Mouse (Mus musculus) layer of hippocampus, adult 2 months (tissue): ENCODE results near the gene Msi2. TPM values are rescaled to one million over a fixed set of nuclear protein-coding genes. Genes with fewer than 3 reads are reported as not detected.

ENCODE experiments used
- DNase-seq, 2 experiments: peaks; one replicate each; pipeline ENCODE4 v3.0.0; 2022; ENCODE audit warnings: low spot score in 2 of 2
- H3K27ac ChIP-seq: fragments of 200-600 bp; 2 replicates; pipeline ENCODE4 v1.8.1; 2022
- H3K4me3 ChIP-seq: fragments of 200-600 bp; 2 replicates; pipeline ENCODE4 v1.8.1; 2022; ENCODE audit warnings: mild to moderate bottlenecking
- CTCF ChIP-seq: fragments of 200-600 bp; conservative IDR thresholded peaks from 2 replicates; pipeline ENCODE4 v1.8.1; 2022; ENCODE audit warnings: antibody characterized with exemption, mild to moderate bottlenecking, moderate library complexity
- total RNA-seq, 2 experiments: library from RNA; stranded (reverse); gene quantifications; 2 replicates each; pipeline ENCODE4 v1.2.3; 2021

Gene Msi2
- total RNA-seq, 2 experiments from 2014 or later = 103 to 114 TPM

DNA sequence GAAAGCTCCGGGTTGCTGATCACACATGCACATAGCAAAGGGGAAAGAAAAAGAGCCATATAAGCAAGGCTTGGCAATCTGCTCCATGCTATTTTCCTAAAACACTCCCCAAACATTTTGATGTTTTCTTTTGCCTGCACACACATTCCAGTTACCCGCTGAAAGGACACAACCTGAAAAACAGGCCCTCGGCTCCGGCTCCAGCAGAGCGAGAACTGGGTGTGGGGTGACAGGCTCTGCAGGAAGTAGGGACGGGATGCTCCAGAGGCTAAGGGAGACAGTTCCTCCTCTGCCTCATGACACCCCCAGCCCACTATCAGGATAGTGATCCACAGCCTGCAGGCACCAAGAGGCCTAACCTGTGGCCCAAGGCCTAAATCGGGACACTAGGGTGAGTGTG lies 32.3 kb downstream of the Msi2 start:
- 0 out of 2 replicates have a peak overlapping the region, but pooled peaks have one; percentile 36 for H3K27ac ChIP-seq
- H3K4me3 ChIP-seq = no peak overlapping the region
- no peak for TF ChIP-seq CTCF
- DNase-seq = no peak

DNA sequence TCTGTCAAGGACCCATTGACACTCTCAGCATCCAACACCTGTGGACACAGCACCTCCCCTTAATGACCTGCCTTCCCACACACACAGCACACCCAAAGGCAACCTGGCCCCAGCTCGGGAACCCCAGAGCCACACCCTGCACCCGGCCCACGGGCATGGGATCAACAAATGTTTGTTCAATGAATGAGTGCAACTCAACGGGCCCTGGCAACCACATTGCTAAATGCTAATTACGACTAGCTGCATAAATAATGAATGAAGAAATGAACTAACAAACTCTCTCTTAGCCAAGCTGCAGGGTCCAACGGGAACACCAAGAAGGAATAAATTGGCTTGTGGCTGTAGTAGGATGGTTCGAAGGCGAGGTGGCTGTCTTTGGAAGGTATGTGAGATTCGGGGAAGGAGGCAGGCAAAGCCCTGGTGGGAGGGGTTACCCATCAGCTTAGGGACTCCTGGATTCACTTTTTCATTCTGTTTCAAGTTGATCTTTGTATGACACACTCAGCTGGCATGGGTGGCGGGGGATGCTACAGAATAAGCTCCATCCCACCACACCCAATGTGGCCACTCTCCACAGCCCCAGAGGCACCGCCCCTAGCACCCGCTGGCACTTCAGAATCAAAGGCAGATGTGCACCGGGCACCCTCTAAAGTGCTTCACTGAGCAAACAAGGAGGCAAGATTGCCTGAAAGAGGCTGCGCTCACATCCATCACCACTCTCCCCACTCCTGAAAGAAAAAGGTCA lies 35.1 kb downstream of the Msi2 start:
- peak in 1 of 2 experiments; percentile 31 for DNase-seq
- Histone ChIP-seq H3K4me3 (no peak overlapping the region), H3K27ac (peak overlapping the region; percentile 64; the same call in 1 of the 2 replicates)
- no peak for TF ChIP-seq CTCF

DNA sequence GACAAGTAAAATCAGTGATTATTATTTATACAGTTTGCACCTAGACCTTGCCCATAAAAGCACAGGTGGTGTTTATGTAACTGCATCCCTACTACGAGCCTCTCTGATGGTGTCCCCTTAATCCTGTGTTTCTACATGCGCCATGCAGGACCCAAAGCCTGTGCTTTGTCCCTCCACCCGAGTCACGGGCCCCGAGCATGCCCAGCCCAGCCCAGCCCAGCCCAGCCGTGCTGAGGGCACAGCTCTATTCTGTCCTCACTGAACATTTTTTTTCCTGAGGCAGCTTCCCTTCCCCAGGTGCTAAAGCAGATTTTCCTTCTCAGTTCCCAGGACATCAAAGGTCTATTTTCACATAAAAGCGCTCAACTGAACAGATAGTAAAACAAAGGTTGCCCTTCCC lies 41.0 kb downstream of the Msi2 start:
- Histone ChIP-seq H3K27ac (no peak overlapping the region), H3K4me3 (no peak overlapping the region)
- DNase-seq = no peak
- no peak for TF ChIP-seq CTCF

DNA sequence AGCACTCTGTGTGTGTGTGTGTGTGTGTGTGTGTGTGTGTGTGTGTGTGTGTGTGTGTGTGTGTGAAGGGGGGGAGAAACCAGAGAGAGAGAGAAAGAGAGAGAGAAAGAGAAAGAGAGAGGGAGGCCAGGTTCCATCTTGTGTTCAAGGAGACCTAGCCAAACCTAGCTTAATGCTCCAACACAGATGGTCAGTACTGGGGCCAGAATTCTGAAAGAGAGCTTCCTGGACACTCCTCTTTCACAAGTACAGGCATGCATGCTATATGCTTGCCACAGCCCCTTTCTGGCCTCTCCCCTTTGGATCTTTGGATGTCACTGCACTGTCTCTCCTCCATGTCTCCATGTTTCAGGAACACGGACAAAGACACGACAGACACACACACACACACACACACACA lies 41.7 kb downstream of the Msi2 start:
- Histone ChIP-seq H3K27ac (no peak overlapping the region), H3K4me3 (no peak overlapping the region)
- TF ChIP-seq CTCF = no peak
- no peak for DNase-seq

DNA sequence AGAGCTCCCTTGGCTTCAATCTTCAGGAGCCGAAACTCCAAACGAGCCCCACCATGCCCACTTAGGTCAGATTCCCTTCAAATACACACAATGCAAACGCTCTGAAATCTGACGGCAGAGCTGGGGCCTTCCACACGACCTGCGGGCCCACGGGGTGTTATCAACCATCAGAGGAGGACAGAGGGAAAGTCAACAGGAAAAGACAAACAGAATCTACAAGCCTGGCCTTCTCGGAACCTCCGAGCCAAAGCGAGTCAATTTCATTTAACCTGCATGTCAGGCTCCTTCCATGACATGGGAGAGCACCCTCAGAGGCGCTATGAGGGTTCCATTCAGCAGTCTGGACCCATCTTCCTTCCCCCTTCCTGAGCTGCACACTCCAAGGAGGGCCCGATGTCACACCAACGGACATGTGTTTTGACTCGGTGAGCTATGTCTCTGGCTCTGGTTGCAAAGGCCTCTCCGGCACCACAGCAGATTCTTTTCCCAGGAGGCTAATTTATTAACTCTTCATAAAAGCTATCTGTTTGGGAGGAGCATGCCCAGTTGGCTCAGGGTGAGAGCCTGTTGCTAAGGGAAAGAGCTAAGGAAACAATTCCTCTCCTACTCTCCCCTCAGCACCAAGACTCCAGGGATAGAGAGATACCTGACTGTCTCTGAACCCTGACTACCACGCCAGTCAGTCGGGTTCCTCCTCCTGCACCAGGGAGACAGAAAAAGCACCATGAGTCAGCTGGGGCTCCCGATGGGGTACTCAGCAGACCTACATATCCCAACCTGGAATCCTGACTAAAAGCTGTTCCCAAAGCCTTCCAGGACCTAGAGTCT lies 42.6 kb downstream of the Msi2 start:
- DNase-seq = no peak
- Histone ChIP-seq H3K4me3 (no peak overlapping the region), H3K27ac (peak overlapping the region; percentile 36; the same call in 1 of the 2 replicates)
- TF ChIP-seq CTCF = no peak

DNA sequence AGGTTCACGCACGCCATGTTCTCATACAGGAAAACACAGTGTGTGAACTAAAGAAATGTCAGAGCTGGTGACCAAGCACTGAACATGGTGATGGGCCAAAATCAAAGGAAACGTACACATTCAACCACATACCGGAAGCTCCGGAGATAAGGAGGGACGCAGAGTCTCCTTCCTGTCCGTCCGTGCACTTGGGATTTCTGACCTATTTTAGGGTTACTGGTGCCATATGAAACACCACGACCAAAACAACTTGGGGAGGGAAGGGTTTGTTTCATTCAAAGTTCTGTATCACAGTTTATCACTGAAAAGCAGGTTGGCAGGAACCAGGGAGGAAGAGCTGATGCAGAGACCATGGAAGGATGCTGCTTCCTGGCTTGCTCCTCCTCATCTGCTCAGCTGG lies 44.2 kb downstream of the Msi2 start:
- TF ChIP-seq CTCF = no peak

DNA sequence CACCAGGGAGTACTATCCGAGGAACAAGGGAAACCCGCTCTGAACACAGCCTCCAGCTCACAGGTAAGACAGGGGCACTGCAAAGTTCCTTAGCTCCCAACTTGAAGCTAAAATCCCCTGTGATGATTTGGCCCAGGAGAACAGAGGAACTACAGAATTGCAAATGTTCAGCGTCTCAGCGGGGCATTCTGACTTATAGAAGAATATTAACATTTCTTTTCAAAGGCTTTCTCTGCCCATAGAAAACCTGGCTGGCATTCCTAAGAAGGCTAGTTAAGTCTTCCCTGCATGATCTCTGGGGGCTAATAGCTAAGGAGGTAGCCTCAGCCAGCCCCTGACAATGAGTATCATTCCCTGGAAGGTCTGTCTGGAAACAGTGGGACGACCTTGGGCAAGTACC lies 47.4 kb downstream of the Msi2 start:
- H3K4me3 ChIP-seq = no peak overlapping the region
- DNase-seq = no peak
- 0 out of 2 replicates have a peak overlapping the region, but pooled peaks have one; percentile 14 for H3K27ac ChIP-seq
- no peak for TF ChIP-seq CTCF

More for the DNA sequence above, 44.2 kb downstream of the Msi2 start:
- no peak overlapping the region for H3K4me3 ChIP-seq
- no peak for DNase-seq
- no peak overlapping the region for H3K27ac ChIP-seq

DNA sequence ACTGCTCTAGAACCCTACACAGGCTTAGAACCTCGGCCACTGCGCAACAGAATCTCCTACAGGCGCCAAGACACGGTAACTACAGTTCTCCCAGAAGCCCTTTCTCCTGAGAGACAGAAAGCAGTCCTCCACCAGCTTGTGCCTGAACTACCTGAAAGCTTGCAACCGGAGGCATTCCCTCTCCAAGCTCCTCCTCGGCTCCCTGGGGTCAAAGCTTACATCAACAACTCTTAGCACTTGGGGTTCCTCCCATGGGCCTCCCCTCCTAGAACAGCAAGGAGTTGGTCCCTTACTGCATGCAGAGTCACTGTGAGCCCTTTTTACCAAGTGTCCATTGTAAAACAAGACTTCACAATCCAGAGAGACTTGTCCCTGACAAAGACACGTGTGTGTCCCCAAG lies 49.2 kb downstream of the Msi2 start:
- no peak for TF ChIP-seq CTCF
- no peak for DNase-seq
- Histone ChIP-seq H3K27ac (no peak overlapping the region), H3K4me3 (no peak overlapping the region)

DNA sequence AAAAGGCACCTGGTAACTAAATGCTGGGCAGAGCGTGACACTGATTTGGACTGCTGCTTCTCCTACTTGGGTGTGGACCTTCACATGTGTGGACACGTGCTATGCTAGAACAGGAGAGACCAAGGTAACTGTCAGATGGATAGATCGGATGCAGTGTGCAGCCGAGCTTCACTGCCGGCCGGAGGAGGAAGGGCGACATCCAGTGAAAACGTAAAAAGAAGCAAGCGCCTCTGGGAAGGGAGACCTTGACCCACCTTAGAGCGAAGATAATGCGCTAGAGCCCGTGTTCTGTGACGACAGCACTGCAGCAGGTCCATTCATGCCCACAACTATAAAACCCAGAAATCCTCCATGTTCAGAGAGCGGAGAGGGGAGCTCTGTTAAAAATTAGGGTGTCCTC lies 50.0 kb downstream of the Msi2 start:
- Histone ChIP-seq H3K4me3 (no peak overlapping the region), H3K27ac (no peak overlapping the region)
- no peak for TF ChIP-seq CTCF
- no peak for DNase-seq

DNA sequence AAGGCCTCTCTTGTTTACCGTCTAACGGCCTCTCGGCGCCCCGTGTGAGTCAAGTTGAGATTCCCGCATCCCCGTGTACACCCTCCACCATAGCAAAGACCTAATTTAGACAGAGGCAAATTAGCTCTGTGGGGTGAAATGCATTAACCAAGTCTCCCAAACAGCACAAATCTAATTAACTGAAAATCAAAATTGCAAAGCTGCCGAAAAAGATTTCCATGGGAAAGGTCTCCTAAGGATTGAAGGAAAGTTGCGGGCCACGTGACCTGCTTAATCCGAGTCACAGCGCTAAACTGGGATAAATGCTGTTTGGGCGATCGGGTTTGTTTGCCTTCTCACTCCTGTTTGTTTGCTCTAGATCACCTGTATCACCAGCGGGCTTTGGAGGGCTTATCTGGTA lies 52.5 kb downstream of the Msi2 start:
- DNase-seq = no peak
- Histone ChIP-seq H3K27ac (no peak overlapping the region), H3K4me3 (no peak overlapping the region)
- TF ChIP-seq CTCF = no peak

DNA sequence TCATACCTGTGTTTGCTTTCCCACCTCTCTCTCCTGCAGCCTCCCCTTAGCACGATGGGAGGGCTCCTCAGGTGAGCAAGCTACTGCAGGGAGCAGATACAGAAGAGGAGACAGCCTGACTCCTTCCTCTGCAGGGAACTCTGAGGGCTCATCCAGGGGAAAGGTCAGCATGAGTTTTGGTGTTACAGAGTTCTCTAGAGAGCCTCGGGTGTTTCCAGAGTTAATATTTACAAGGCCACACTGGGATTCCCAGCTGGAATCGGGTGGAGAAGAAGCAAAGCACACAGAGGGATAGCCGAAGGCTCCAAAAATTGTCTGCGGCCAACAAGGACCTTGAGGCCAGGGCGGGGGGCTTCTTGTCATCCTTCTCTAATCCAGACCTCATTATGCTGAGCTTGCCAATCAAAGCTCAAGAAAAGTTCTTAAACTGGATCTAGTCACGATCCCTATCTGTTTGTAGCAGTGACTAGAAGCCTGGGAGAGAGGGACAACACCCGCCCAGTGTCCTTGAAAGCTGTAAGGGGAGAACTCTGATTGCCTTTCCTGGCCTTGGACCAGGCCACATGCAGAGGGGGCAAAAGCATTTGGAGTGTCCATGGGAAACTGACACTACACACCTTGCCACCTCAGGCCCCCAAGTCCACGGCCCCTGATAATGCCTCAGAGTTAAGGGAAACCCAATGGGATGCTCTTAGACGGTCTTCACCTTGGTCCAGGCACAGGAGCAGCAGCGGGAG lies 56.7 kb downstream of the Msi2 start:
- H3K27ac ChIP-seq = peak overlapping the region; percentile 81
- no peak for TF ChIP-seq CTCF
- H3K4me3 ChIP-seq = no peak overlapping the region
- no peak for DNase-seq

DNA sequence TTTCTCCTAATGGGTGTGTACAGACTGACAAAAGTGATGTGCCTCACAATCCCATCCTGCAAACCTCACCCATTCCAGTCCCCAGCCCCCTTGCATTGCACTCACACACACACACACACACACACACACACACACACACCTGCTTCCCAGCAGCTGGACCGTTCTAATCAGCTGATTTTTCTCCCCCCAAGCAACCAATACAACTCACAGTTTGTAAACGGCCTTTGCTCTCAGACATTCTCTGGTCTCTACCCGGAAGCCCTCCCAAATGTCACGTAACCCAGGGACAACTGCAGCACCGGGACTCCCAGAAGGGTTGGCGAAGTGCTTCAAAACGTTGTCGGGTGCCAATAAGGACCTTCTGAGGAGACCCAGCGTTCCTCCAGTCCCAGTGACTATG lies 57.9 kb downstream of the Msi2 start:
- no peak for DNase-seq
- Histone ChIP-seq H3K4me3 (no peak overlapping the region), H3K27ac (peak overlapping the region; percentile 81)
- no peak for TF ChIP-seq CTCF

DNA sequence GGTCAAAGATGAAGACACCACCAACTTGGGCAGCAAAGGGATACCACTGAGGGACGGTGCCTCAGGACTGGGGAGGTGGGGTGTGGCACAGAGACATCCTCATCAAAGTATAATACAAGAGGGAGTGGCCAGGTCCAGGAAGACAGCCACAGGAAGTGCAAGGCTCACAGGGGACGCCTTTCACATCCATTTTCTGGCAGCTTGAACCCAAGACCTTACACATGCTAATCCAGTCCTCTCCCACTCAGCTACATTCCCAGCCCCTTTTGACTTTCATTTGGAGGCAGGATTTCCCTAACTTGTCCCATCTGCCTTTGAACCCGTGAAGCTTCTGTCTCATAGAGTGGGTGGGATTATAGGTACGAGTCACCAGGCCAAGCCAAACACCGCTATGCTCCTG lies 59.4 kb downstream of the Msi2 start:
- H3K27ac ChIP-seq = no peak overlapping the region; the same call in 1 of the 2 replicates

More for the DNA sequence above, 59.4 kb downstream of the Msi2 start:
- no peak overlapping the region for H3K4me3 ChIP-seq
- DNase-seq = no peak
- no peak for TF ChIP-seq CTCF
